Mouse (Mus musculus): Measurements from ENCODE around the gene Cnga2. TPM values are rescaled to one million over a fixed set of nuclear protein-coding genes. Genes with fewer than 3 reads are reported as not detected.

Cnga2 gene
- polyA plus RNA-seq, 1 experiment: not detected

GRCm38 (mm10) chrX:71981322-71981721 lies 10.3 kb upstream of the Cnga2 start:
- Histone ChIP-seq H3K4me3 (ENCODE audit: insufficient read depth, poor library complexity, severe bottlenecking) (no peak overlapping the region), H3K79me3 (ENCODE audit: low read depth) (no peaks in the 10 kb centered on the region), H3K27me3 (ENCODE audit: control insufficient read depth, insufficient read depth, insufficient read length) (no peaks in the 10 kb centered on the region), H3ac (ENCODE audit: control insufficient read depth, insufficient read length, low read depth) (no peak overlapping the region), H3K36me3 (ENCODE audit: control insufficient read depth, insufficient read depth) (no peaks in the 10 kb centered on the region), H3K79me2 (ENCODE audit: control insufficient read depth, insufficient read depth) (no peaks in the 10 kb centered on the region)
- TF ChIP-seq MYOG (IDR thresholded peaks at IDR 0.05; ENCODE audit: control insufficient read depth, extremely low read depth, insufficient read length): no peak
- TF ChIP-seq CEBPB (IDR thresholded peaks at IDR 0.05; ENCODE audit: low read depth): no peak
- no peak for TF ChIP-seq CTCF (IDR thresholded peaks at IDR 0.05; ENCODE audit: control insufficient read depth, insufficient read depth, insufficient read length)
- no peak for TF ChIP-seq MYOD1 (IDR thresholded peaks at IDR 0.05; ENCODE audit: control insufficient read depth, insufficient read length, low read depth)
- no peak for TF ChIP-seq USF1 (IDR thresholded peaks at IDR 0.05; ENCODE audit: low read depth)
- no peak for TF ChIP-seq FOSL1 (IDR thresholded peaks at IDR 0.05; ENCODE audit: insufficient read depth, low read length, poor library complexity, severe bottlenecking)
- no peak for TF ChIP-seq MAX (IDR thresholded peaks at IDR 0.05)

GRCm38 (mm10) chrX:71983205-71983604 lies 8.4 kb upstream of the Cnga2 start:
- Histone ChIP-seq H3K79me2 (ENCODE audit: control insufficient read depth, insufficient read depth) (no peaks in the 10 kb centered on the region), H3K27me3 (ENCODE audit: control insufficient read depth, insufficient read depth, insufficient read length) (no peaks in the 10 kb centered on the region), H3K4me3 (ENCODE audit: insufficient read depth, poor library complexity, severe bottlenecking) (no peak overlapping the region), H3K36me3 (ENCODE audit: control insufficient read depth, insufficient read depth) (no peaks in the 10 kb centered on the region), H3ac (ENCODE audit: control insufficient read depth, insufficient read length, low read depth) (no peak overlapping the region), H3K79me3 (ENCODE audit: low read depth) (no peaks in the 10 kb centered on the region)
- TF ChIP-seq USF1 (IDR thresholded peaks at IDR 0.05; ENCODE audit: low read depth) (no peak), CTCF (IDR thresholded peaks at IDR 0.05; ENCODE audit: control insufficient read depth, insufficient read depth, insufficient read length) (no peak), FOSL1 (IDR thresholded peaks at IDR 0.05; ENCODE audit: insufficient read depth, low read length, poor library complexity, severe bottlenecking) (no peak), MAX (IDR thresholded peaks at IDR 0.05) (no peak), CEBPB (IDR thresholded peaks at IDR 0.05; ENCODE audit: low read depth) (no peak), MYOD1 (IDR thresholded peaks at IDR 0.05; ENCODE audit: control insufficient read depth, insufficient read length, low read depth) (no peak), MYOG (IDR thresholded peaks at IDR 0.05; ENCODE audit: control insufficient read depth, extremely low read depth, insufficient read length) (no peak)

GRCm38 (mm10) chrX:71983775-71984174 lies 7.9 kb upstream of the Cnga2 start:
- Histone ChIP-seq H3K36me3 (ENCODE audit: control insufficient read depth, insufficient read depth) (no peaks in the 10 kb centered on the region), H3K4me3 (ENCODE audit: insufficient read depth, poor library complexity, severe bottlenecking) (no peak overlapping the region), H3K79me3 (ENCODE audit: low read depth) (no peaks in the 10 kb centered on the region), H3K79me2 (ENCODE audit: control insufficient read depth, insufficient read depth) (no peaks in the 10 kb centered on the region), H3ac (ENCODE audit: control insufficient read depth, insufficient read length, low read depth) (no peak overlapping the region), H3K27me3 (ENCODE audit: control insufficient read depth, insufficient read depth, insufficient read length) (no peaks in the 10 kb centered on the region)
- TF ChIP-seq MAX (IDR thresholded peaks at IDR 0.05): no peak
- no peak for TF ChIP-seq FOSL1 (IDR thresholded peaks at IDR 0.05; ENCODE audit: insufficient read depth, low read length, poor library complexity, severe bottlenecking)
- TF ChIP-seq MYOG (IDR thresholded peaks at IDR 0.05; ENCODE audit: control insufficient read depth, extremely low read depth, insufficient read length): no peak
- no peak for TF ChIP-seq MYOD1 (IDR thresholded peaks at IDR 0.05; ENCODE audit: control insufficient read depth, insufficient read length, low read depth)
- TF ChIP-seq CEBPB (IDR thresholded peaks at IDR 0.05; ENCODE audit: low read depth): no peak
- TF ChIP-seq CTCF (IDR thresholded peaks at IDR 0.05; ENCODE audit: control insufficient read depth, insufficient read depth, insufficient read length): no peak
- TF ChIP-seq USF1 (IDR thresholded peaks at IDR 0.05; ENCODE audit: low read depth): no peak

- no peak overlapping the region for H3K4me3 ChIP-seq (ENCODE audit: insufficient read depth, poor library complexity, severe bottlenecking)
These were observed 4.3 kb downstream of the Cnga2 start for GRCm38 (mm10) chrX:71995972-71996371.

GRCm38 (mm10) chrX:72009930-72010329 lies 18.3 kb downstream of the Cnga2 start:
- Histone ChIP-seq H3K4me3 (ENCODE audit: insufficient read depth, poor library complexity, severe bottlenecking) (no peak overlapping the region), H3K79me2 (ENCODE audit: control insufficient read depth, insufficient read depth) (no peaks in the 10 kb centered on the region), H3ac (ENCODE audit: control insufficient read depth, insufficient read length, low read depth) (no peak overlapping the region), H3K27me3 (ENCODE audit: control insufficient read depth, insufficient read depth, insufficient read length) (no peaks in the 10 kb centered on the region), H3K79me3 (ENCODE audit: low read depth) (no peaks in the 10 kb centered on the region), H3K36me3 (ENCODE audit: control insufficient read depth, insufficient read depth) (no peaks in the 10 kb centered on the region)
- TF ChIP-seq MAX (IDR thresholded peaks at IDR 0.05): no peak
- no peak for TF ChIP-seq MYOG (IDR thresholded peaks at IDR 0.05; ENCODE audit: control insufficient read depth, extremely low read depth, insufficient read length)
- TF ChIP-seq USF1 (IDR thresholded peaks at IDR 0.05; ENCODE audit: low read depth): no peak
- no peak for TF ChIP-seq MYOD1 (IDR thresholded peaks at IDR 0.05; ENCODE audit: control insufficient read depth, insufficient read length, low read depth)
- no peak for TF ChIP-seq CEBPB (IDR thresholded peaks at IDR 0.05; ENCODE audit: low read depth)
- TF ChIP-seq CTCF (IDR thresholded peaks at IDR 0.05; ENCODE audit: control insufficient read depth, insufficient read depth, insufficient read length): no peak
- no peak for TF ChIP-seq FOSL1 (IDR thresholded peaks at IDR 0.05; ENCODE audit: insufficient read depth, low read length, poor library complexity, severe bottlenecking)

More at GRCm38 (mm10) chrX:71995972-71996371, 4.3 kb downstream of the Cnga2 start:
- TF ChIP-seq MYOD1 (IDR thresholded peaks at IDR 0.05; ENCODE audit: control insufficient read depth, insufficient read length, low read depth) (no peak), FOSL1 (IDR thresholded peaks at IDR 0.05; ENCODE audit: insufficient read depth, low read length, poor library complexity, severe bottlenecking) (no peak), USF1 (IDR thresholded peaks at IDR 0.05; ENCODE audit: low read depth) (no peak), CEBPB (IDR thresholded peaks at IDR 0.05; ENCODE audit: low read depth) (no peak), CTCF (IDR thresholded peaks at IDR 0.05; ENCODE audit: control insufficient read depth, insufficient read depth, insufficient read length) (no peak), MAX (IDR thresholded peaks at IDR 0.05) (no peak), MYOG (IDR thresholded peaks at IDR 0.05; ENCODE audit: control insufficient read depth, extremely low read depth, insufficient read length) (no peak)
- no peaks in the 10 kb centered on the region for H3K79me3 ChIP-seq (ENCODE audit: low read depth)
- H3ac ChIP-seq (ENCODE audit: control insufficient read depth, insufficient read length, low read depth): no peak overlapping the region
- no peaks in the 10 kb centered on the region for H3K36me3 ChIP-seq (ENCODE audit: control insufficient read depth, insufficient read depth)
- H3K27me3 ChIP-seq (ENCODE audit: control insufficient read depth, insufficient read depth, insufficient read length): no peaks in the 10 kb centered on the region
- no peaks in the 10 kb centered on the region for H3K79me2 ChIP-seq (ENCODE audit: control insufficient read depth, insufficient read depth)

GRCm38 (mm10) chrX:72012236-72012635 lies 20.6 kb downstream of the Cnga2 start:
- H3K79me2 ChIP-seq (ENCODE audit: control insufficient read depth, insufficient read depth): no peaks in the 10 kb centered on the region
- H3K79me3 ChIP-seq (ENCODE audit: low read depth): no peaks in the 10 kb centered on the region
- no peak overlapping the region for H3K4me3 ChIP-seq (ENCODE audit: insufficient read depth, poor library complexity, severe bottlenecking)
- H3ac ChIP-seq (ENCODE audit: control insufficient read depth, insufficient read length, low read depth): no peak overlapping the region
- no peaks in the 10 kb centered on the region for H3K27me3 ChIP-seq (ENCODE audit: control insufficient read depth, insufficient read depth, insufficient read length)
- H3K36me3 ChIP-seq (ENCODE audit: control insufficient read depth, insufficient read depth): no peaks in the 10 kb centered on the region
- TF ChIP-seq CTCF (IDR thresholded peaks at IDR 0.05; ENCODE audit: control insufficient read depth, insufficient read depth, insufficient read length): no peak
- no peak for TF ChIP-seq MAX (IDR thresholded peaks at IDR 0.05)
- no peak for TF ChIP-seq FOSL1 (IDR thresholded peaks at IDR 0.05; ENCODE audit: insufficient read depth, low read length, poor library complexity, severe bottlenecking)
- TF ChIP-seq USF1 (IDR thresholded peaks at IDR 0.05; ENCODE audit: low read depth): no peak
- no peak for TF ChIP-seq MYOG (IDR thresholded peaks at IDR 0.05; ENCODE audit: control insufficient read depth, extremely low read depth, insufficient read length)
- TF ChIP-seq CEBPB (IDR thresholded peaks at IDR 0.05; ENCODE audit: low read depth): no peak
- TF ChIP-seq MYOD1 (IDR thresholded peaks at IDR 0.05; ENCODE audit: control insufficient read depth, insufficient read length, low read depth): no peak

Measured in C2C12 (cell line).